Mouse (Mus musculus) CH12.LX (cell line): ENCODE measurements at regions not wholly inside any gene's neighbourhood (a gene's known extent, or its start where the extent isn't known, plus 50 kb on each side); places are given as distances from the start of the nearest gene placed in this dataset.

Source experiments
- DNase-seq: peaks from one replicate; pipeline ENCODE4 v3.0.0-alpha.2; 2013; ENCODE audit errors: extremely low read depth
- H3K27ac ChIP-seq: 2 replicates; pipeline ENCODE4 v1.5.1; 2012; ENCODE audit warnings: low read depth, mild to moderate bottlenecking, control low read depth, moderate library complexity; ENCODE audit not compliant: insufficient read depth
- H3K27me3 ChIP-seq: replicated peaks from 2 replicates; pipeline ENCODE3; 2012; ENCODE audit warnings: inconsistent platforms
- H3K36me3 ChIP-seq, 2 experiments: replicated peaks in 1 of 2; 2 replicates each; pipeline versions ENCODE3 to v1.6.1; 2012; ENCODE audit warnings: inconsistent platforms in 1 of 2, low read length in 1 of 2, mild to moderate bottlenecking in 1 of 2, mixed read lengths in 1 of 2, moderate library complexity in 1 of 2; ENCODE audit not compliant: control insufficient read depth in 1 of 2, insufficient read depth in 1 of 2
- H3K4me1 ChIP-seq, 2 experiments: 2 replicates each; pipeline ENCODE4 v1.6.1; 2012; ENCODE audit warnings: inconsistent platforms in 1 of 2, moderate library complexity in 1 of 2; ENCODE audit not compliant: insufficient read depth in 2 of 2, control insufficient read depth in 1 of 2
- H3K4me2 ChIP-seq: 2 replicates; pipeline ENCODE4 v1.6.1; 2012; ENCODE audit warnings: low read depth, mild to moderate bottlenecking, control low read depth; ENCODE audit not compliant: poor library complexity, insufficient read depth, severe bottlenecking
- H3K4me3 ChIP-seq, 3 experiments: fragments of 150-350 bp in 1 of 3; sonication (generic) in 1 of 3; replicated peaks in 1 of 3; 2 replicates each; pipeline versions ENCODE3 to v1.5.1; 2011 to 2012; ENCODE audit warnings: low read depth in 2 of 3, low read length in 2 of 3, mild to moderate bottlenecking in 2 of 3, moderate library complexity in 2 of 3, control low read depth in 1 of 3, improper control_type of control experiment in 1 of 3, inconsistent platforms in 1 of 3, mixed read lengths in 1 of 3; ENCODE audit not compliant: poor library complexity in 1 of 3
- H3K79me2 ChIP-seq: replicated peaks from 2 replicates; pipeline ENCODE4 v1.6.1; 2012; ENCODE audit warnings: mild to moderate bottlenecking, moderate library complexity; ENCODE audit not compliant: control insufficient read depth, poor library complexity, insufficient read depth, severe bottlenecking; ENCODE audit errors: extremely low read depth
- H3K9ac ChIP-seq: 2 replicates; pipeline ENCODE4 v1.6.1; 2012; ENCODE audit warnings: low read depth, mild to moderate bottlenecking, control low read depth, moderate library complexity; ENCODE audit not compliant: insufficient read depth
- H3K9me3 ChIP-seq: replicated peaks from 2 replicates; pipeline ENCODE3; 2012; ENCODE audit warnings: low read length, inconsistent platforms, mixed read lengths
- BHLHE40 ChIP-seq: IDR thresholded peaks from 2 replicates; pipeline ENCODE4 v1.6.1; 2011; ENCODE audit warnings: mild to moderate bottlenecking, low read depth, low read length, improper control_type of control experiment
- CHD1 ChIP-seq: IDR thresholded peaks from 2 replicates; pipeline ENCODE4 v1.6.1; 2012; ENCODE audit warnings: low read depth, low read length, improper control_type of control experiment, inconsistent platforms
- CHD2 ChIP-seq: IDR thresholded peaks from 2 replicates; pipeline ENCODE4 v1.6.1; 2011; ENCODE audit warnings: low read length, improper control_type of control experiment
- CTCF ChIP-seq, 2 experiments: IDR thresholded peaks in 1 of 2; conservative IDR thresholded peaks in 1 of 2; 2 replicates each; pipeline ENCODE4 v1.5.1; 2011 to 2012; ENCODE audit warnings: low read depth in 2 of 2, low read length in 2 of 2, improper control_type of control experiment in 1 of 2, inconsistent platforms in 1 of 2, mild to moderate bottlenecking in 1 of 2, moderate library complexity in 1 of 2
- E2F4 ChIP-seq: IDR thresholded peaks from 2 replicates; pipeline ENCODE4 v1.6.1; 2011; ENCODE audit warnings: low read depth, low read length, improper control_type of control experiment; ENCODE audit not compliant: insufficient replicate concordance
- ELF1 ChIP-seq: IDR thresholded peaks from 2 replicates; pipeline ENCODE4 v1.6.1; 2014; ENCODE audit warnings: low read depth, mild to moderate bottlenecking, inconsistent platforms, low read length, improper control_type of control experiment
- EP300 ChIP-seq: IDR thresholded peaks from 2 replicates; pipeline ENCODE4 v1.6.1; 2011; ENCODE audit warnings: low read length, improper control_type of control experiment
- ETS1 ChIP-seq: conservative IDR thresholded peaks from 2 replicates; pipeline ENCODE4 v1.6.1; 2012; ENCODE audit warnings: low read depth, mild to moderate bottlenecking, inconsistent platforms, low read length, improper control_type of control experiment, moderate library complexity
- HCFC1 ChIP-seq: IDR thresholded peaks from 2 replicates; pipeline ENCODE4 v1.6.1; 2012; ENCODE audit warnings: low read depth, mild to moderate bottlenecking, inconsistent platforms, low read length, improper control_type of control experiment
- IRF4 ChIP-seq: IDR thresholded peaks from 2 replicates; pipeline ENCODE4 v1.6.1; 2014; ENCODE audit warnings: low read depth, mild to moderate bottlenecking, inconsistent platforms, low read length, improper control_type of control experiment
- JUND ChIP-seq: conservative IDR thresholded peaks from 2 replicates; pipeline ENCODE4 v1.6.1; 2011; ENCODE audit warnings: low read depth, low read length, improper control_type of control experiment
- KAT2A ChIP-seq: IDR thresholded peaks from 2 replicates; pipeline ENCODE4 v1.6.1; 2012; ENCODE audit warnings: low read length, improper control_type of control experiment, inconsistent platforms; ENCODE audit not compliant: insufficient replicate concordance
- MAFK ChIP-seq: IDR thresholded peaks from 2 replicates; pipeline ENCODE4 v1.6.1; 2011; ENCODE audit warnings: low read length, improper control_type of control experiment; ENCODE audit not compliant: insufficient replicate concordance
- MAX ChIP-seq: IDR thresholded peaks from 2 replicates; pipeline ENCODE4 v1.6.1; 2011; ENCODE audit warnings: low read length, improper control_type of control experiment
- MAZ ChIP-seq: IDR thresholded peaks from 2 replicates; pipeline ENCODE4 v1.6.1; 2012; ENCODE audit warnings: low read depth, mild to moderate bottlenecking, inconsistent platforms, low read length, improper control_type of control experiment, moderate library complexity
- MXI1 ChIP-seq: IDR thresholded peaks from 2 replicates; pipeline ENCODE4 v1.6.1; 2011; ENCODE audit warnings: mild to moderate bottlenecking, low read depth, low read length, improper control_type of control experiment
- MYC ChIP-seq: IDR thresholded peaks from 2 replicates; pipeline ENCODE4 v1.6.1; 2011; ENCODE audit warnings: low read depth, mild to moderate bottlenecking, improper control_type of control experiment, low read length
- NELFE ChIP-seq: IDR thresholded peaks from 2 replicates; pipeline ENCODE4 v1.6.1; 2011; ENCODE audit warnings: low read depth, low read length, improper control_type of control experiment
- PAX5 ChIP-seq: IDR thresholded peaks from 2 replicates; pipeline ENCODE4 v1.6.1; 2012; ENCODE audit warnings: low read length, inconsistent platforms, mixed read lengths
- POLR2A ChIP-seq: IDR thresholded peaks from 2 replicates; pipeline ENCODE4 v1.6.1; 2011; ENCODE audit warnings: low read depth, mild to moderate bottlenecking, improper control_type of control experiment, low read length
- RAD21 ChIP-seq: IDR thresholded peaks from 2 replicates; pipeline ENCODE4 v1.6.1; 2011; ENCODE audit warnings: low read depth, mild to moderate bottlenecking, low read length, improper control_type of control experiment, moderate library complexity
- RCOR1 ChIP-seq: conservative IDR thresholded peaks from 2 replicates; pipeline ENCODE4 v1.6.1; 2012; ENCODE audit warnings: low read depth, mild to moderate bottlenecking, inconsistent platforms, low read length, improper control_type of control experiment
- SIN3A ChIP-seq: IDR thresholded peaks from 2 replicates; pipeline ENCODE4 v1.6.1; 2012; ENCODE audit warnings: low read length, improper control_type of control experiment, inconsistent platforms
- TBP ChIP-seq: conservative IDR thresholded peaks from 2 replicates; pipeline ENCODE4 v1.6.1; 2011; ENCODE audit warnings: low read depth, low read length, improper control_type of control experiment
- UBTF ChIP-seq: IDR thresholded peaks from 2 replicates; pipeline ENCODE4 v1.6.1; 2012; ENCODE audit warnings: low read depth, mild to moderate bottlenecking, inconsistent platforms, low read length, improper control_type of control experiment, moderate library complexity
- USF2 ChIP-seq: conservative IDR thresholded peaks from 2 replicates; pipeline ENCODE4 v1.6.1; 2011; ENCODE audit warnings: low read depth, low read length, improper control_type of control experiment
- ZNF384 ChIP-seq: IDR thresholded peaks from 2 replicates; pipeline ENCODE4 v1.6.1; 2012; ENCODE audit warnings: low read depth, low read length, improper control_type of control experiment, inconsistent platforms
- dilution Hi-C: fragments of 300-500 bp; cut with MboI; formaldehyde crosslinking; loops from 2 replicates; pipeline ENCODE4 v1.14.3; 2020; ENCODE audit warnings: low sequenced_read_pairs; ENCODE audit not compliant: extremely low pct_unique_long_range_greater_than_20kb, extremely low pct_ligation_motif_present
- in situ Hi-C: fragments of 300-500 bp; cut with MboI; formaldehyde crosslinking; loops from 3 replicates; pipeline ENCODE4 v1.14.3; 2019; ENCODE audit warnings: low sequenced_read_pairs, low pct_ligation_motif_present, low pct_unique_long_range_greater_than_20kb, mixed read lengths

GRCm38 (mm10) chrX:99695366-99695765 is 125.5 kb upstream of the Tmem28 start:
- no peak for DNase-seq
- Histone ChIP-seq H3K4me2 (no peak overlapping the region), H3K36me3 (no peaks in the 10 kb centered on the region), H3K9me3 (no peaks in the 10 kb centered on the region), H3K27me3 (no peaks in the 10 kb centered on the region), H3K9ac (no peak overlapping the region), H3K4me3 (no peak overlapping the region), H3K79me2 (no peaks in the 10 kb centered on the region), H3K27ac (no peak overlapping the region), H3K4me1 (peaks cover 0 to 3% of the 10 kb centered on the region in 2 experiments; a peak in 1 of 4 replicates)
- dilution Hi-C loops = no loop called here
- in situ Hi-C loops = no loop called here
- TF ChIP-seq MYC (no peak), POLR2A (no peak), MAFK (no peak), MAZ (no peak), SIN3A (no peak), USF2 (no peak), HCFC1 (no peak), NELFE (no peak), UBTF (no peak), MXI1 (no peak), IRF4 (no peak), ETS1 (no peak), MAX (no peak), JUND (no peak), RAD21 (no peak), TBP (no peak), CTCF (conservative IDR thresholded peaks at IDR 0.05 in 1 of 2, IDR thresholded peaks at IDR 0.05 in 1 of 2; ENCODE audit: low read depth in 2 of 2, low read length in 2 of 2) (no peak), CHD1 (no peak)

GRCm38 (mm10) chrX:99690971-99691370 is 129.8 kb upstream of the Tmem28 start:
- no peak for TF ChIP-seq SIN3A
- no peak for TF ChIP-seq NELFE
- no peak for TF ChIP-seq ELF1
- no peak for TF ChIP-seq RCOR1
- TF ChIP-seq ZNF384 = no peak
- TF ChIP-seq MAZ = no peak
- TF ChIP-seq JUND = no peak
- TF ChIP-seq KAT2A = no peak
- TF ChIP-seq E2F4 = no peak
- no peak for TF ChIP-seq IRF4
- no peak for TF ChIP-seq ETS1
- no peak for TF ChIP-seq CHD2
- TF ChIP-seq MYC = no peak
- no peak for TF ChIP-seq BHLHE40
- TF ChIP-seq PAX5 = no peak
- no peak for TF ChIP-seq MXI1
- no peak for TF ChIP-seq EP300
- no peaks in the 10 kb centered on the region for H3K79me2 ChIP-seq
- dilution Hi-C loops (no loop called here), in situ Hi-C loops (no loop called here)
- no peaks in the 10 kb centered on the region for H3K36me3 ChIP-seq
- H3K27ac ChIP-seq = no peak overlapping the region
- no peak overlapping the region for H3K4me2 ChIP-seq
- H3K27me3 ChIP-seq = no peaks in the 10 kb centered on the region
- peaks cover 0 to 3% of the 10 kb centered on the region in 2 experiments; a peak in 1 of 4 replicates for H3K4me1 ChIP-seq
- no peak overlapping the region for H3K4me3 ChIP-seq
- H3K9ac ChIP-seq = no peak overlapping the region
- no peaks in the 10 kb centered on the region for H3K9me3 ChIP-seq
- DNase-seq = peak; percentile 11
